Mouse (Mus musculus): ENCODE measurements around the gene Gm42791.

- TF ChIP-seq TAL1 (IDR thresholded peaks at IDR 0.05; ENCODE audit: low read length), result no peak
- no peak for TF ChIP-seq GATA1 (IDR thresholded peaks at IDR 0.05; ENCODE audit: low read length)
Measured at GRCm38 (mm10) chr5:148928382-148929115, 66.4 kb downstream of the Gm42791 start.

Data from erythroblast, embryonic 14.5 days (primary cell).